Mouse (Mus musculus): ENCODE measurements around the gene Slc10a1. TPM values are rescaled to one million over a fixed set of nuclear protein-coding genes. Genes with fewer than 3 reads are reported as not detected.

The Slc10a1 gene
- total and polyA plus RNA-seq, 2 experiments from 2014 or later: not detected

DNA sequence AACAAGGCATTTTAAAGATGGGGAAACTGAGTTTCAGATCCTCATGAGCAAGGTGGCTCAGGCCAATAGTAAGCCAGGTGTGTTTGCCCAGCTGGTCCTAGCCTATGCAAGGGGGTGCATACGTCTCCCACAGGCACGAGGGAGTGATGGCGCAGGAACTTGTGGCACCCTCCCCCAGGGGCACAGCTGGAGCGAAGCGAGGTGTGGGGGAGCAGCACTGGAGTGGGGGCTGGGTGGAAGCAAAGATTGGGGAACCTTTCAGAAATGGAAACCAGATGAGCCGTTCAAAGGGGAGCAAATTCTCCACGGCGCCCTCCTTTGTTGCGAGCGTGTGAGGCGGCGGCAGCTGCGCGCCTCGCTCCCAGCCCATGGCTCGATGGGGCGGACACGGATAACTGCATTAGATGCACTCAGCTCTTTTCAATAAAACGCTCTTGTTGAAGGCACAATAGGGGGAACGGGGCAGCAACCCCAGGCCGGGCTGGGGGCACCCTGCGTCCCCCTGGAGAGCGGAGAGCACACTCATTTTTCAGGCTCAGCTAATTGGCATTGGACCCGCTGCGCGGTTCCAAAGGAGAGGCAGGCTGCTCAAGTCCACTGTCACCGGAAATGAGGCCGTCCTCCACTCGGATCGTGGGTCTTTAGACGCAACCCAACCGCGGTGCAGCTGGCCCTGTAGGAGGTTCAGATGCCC lies 30.2 kb upstream of the Slc10a1 start:
- 0 out of 2 replicates have a peak overlapping the region, but pooled peaks have one; percentile 21 for H3K27ac ChIP-seq (ENCODE audit: low read depth, low read length)
- ATAC-seq: peak; percentile 61
- TF ChIP-seq CTCF (IDR thresholded peaks at IDR 0.05; ENCODE audit: low read depth): no peak

DNA sequence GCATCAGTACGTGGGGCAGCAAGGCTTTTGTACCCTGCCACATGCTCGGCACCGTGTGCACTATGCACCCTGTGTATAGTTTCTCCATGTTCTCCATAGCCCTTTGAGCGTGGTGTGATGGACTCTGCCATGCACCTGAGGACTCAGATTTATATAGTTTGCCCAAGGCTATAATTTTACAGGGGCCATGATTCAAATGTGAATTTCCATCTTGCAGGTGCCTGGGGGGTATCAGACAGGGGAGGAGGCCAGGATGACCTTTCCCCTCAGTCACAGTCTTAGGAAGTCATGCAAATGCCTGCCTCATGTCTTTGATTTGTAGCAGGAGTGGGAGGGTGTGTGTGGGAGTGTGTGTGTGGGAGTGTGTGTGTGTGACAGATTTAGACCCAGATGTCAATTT lies 29.1 kb upstream of the Slc10a1 start:
- ATAC-seq: no peak
- no peak overlapping the region for H3K9ac ChIP-seq
- WGBS: 81% methylated on average over 4 of the region's 4 CpGs
- peaks cover 4% of the 10 kb centered on the region; the same call in 1 of the 2 replicates for H3K9me3 ChIP-seq (ENCODE audit: low read length)
- H3K27ac ChIP-seq (ENCODE audit: low read depth, low read length): no peak overlapping the region
- DNase-seq: no peak
- no peak for TF ChIP-seq CTCF (IDR thresholded peaks at IDR 0.05; ENCODE audit: low read depth)
- H3K27me3 ChIP-seq (ENCODE audit: insufficient read depth, low read length): no peaks in the 10 kb centered on the region; the same call in 1 of the 2 replicates
- H3K4me1 ChIP-seq (ENCODE audit: insufficient read depth): no peaks in the 10 kb centered on the region
- no peak overlapping the region for H3K4me2 ChIP-seq (ENCODE audit: low read depth)
- no peaks in the 10 kb centered on the region for H3K36me3 ChIP-seq (ENCODE audit: insufficient read depth)
- no peak overlapping the region for H3K4me3 ChIP-seq (ENCODE audit: low read depth, low read length)

More for the DNA sequence above, 30.2 kb upstream of the Slc10a1 start:
- 4% methylated on average over 33 of the region's 33 CpGs for WGBS
- Histone ChIP-seq H3K9me3 (ENCODE audit: low read length) (peaks cover 4% of the 10 kb centered on the region; the same call in 1 of the 2 replicates), H3K4me1 (ENCODE audit: insufficient read depth) (no peaks in the 10 kb centered on the region), H3K27me3 (ENCODE audit: insufficient read depth, low read length) (no peaks in the 10 kb centered on the region; the same call in 1 of the 2 replicates), H3K36me3 (ENCODE audit: insufficient read depth) (no peaks in the 10 kb centered on the region), H3K4me2 (ENCODE audit: low read depth) (peak overlapping the region; percentile 41), H3K9ac (peak overlapping the region; percentile 28), H3K4me3 (ENCODE audit: low read depth, low read length) (peak overlapping the region; percentile 24)
- DNase-seq: peak; percentile 35

DNA sequence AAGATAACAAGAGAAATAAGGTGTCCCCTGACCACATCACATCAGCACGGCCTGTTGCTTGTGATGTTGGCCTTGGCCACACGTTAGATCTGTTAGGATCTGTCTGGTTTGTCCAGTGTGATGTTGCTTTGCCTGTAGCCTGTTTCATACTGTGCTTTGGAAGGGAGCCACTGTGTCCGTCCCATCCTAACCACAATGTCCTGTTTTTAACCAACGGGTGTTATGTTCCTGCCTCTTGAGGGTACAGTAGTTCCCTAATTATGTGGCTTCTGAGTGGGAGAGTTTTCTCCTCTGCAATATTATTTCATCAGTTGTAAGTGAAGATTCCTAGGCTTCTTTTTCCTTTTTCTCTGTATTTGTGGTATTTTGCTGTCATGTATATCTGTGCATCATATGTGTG lies 26.8 kb upstream of the Slc10a1 start:
- ATAC-seq (no peak), DNase-seq (no peak)
- H3K36me3 ChIP-seq (ENCODE audit: insufficient read depth): no peaks in the 10 kb centered on the region
- no peaks in the 10 kb centered on the region for H3K4me1 ChIP-seq (ENCODE audit: insufficient read depth)
- no peak overlapping the region for H3K4me3 ChIP-seq (ENCODE audit: low read depth, low read length)
- no peak overlapping the region for H3K4me2 ChIP-seq (ENCODE audit: low read depth)
- H3K27me3 ChIP-seq (ENCODE audit: insufficient read depth, low read length): no peaks in the 10 kb centered on the region; the same call in 1 of the 2 replicates
- no peak overlapping the region for H3K9ac ChIP-seq
- peaks cover 4% of the 10 kb centered on the region; the same call in 1 of the 2 replicates for H3K9me3 ChIP-seq (ENCODE audit: low read length)
- no peak for TF ChIP-seq CTCF (IDR thresholded peaks at IDR 0.05; ENCODE audit: low read depth)
- 92% methylated on average over 4 of the region's 4 CpGs for WGBS
- no peak overlapping the region for H3K27ac ChIP-seq (ENCODE audit: low read depth, low read length)

DNA sequence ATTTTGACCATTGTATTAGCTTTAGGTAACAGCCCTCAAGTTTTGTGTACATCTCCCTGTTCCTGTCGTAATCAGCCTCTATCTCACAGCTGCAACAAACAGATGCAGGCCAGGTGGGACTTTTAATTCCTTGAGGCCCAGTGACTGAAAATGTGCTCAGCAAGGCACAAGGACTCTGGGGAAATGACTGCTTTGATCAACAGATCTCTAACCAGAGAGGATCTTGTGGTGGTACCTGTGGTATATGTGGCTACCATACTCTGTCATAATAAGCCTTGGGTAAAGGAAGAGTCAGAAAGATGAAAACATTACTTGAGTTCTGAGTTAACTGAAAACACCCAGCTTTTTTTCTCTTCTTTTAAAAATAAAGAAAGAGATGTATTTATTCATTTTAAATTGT lies 25.3 kb upstream of the Slc10a1 start:
- Histone ChIP-seq H3K4me3 (ENCODE audit: low read depth, low read length) (no peak overlapping the region), H3K4me1 (ENCODE audit: insufficient read depth) (no peaks in the 10 kb centered on the region), H3K27me3 (ENCODE audit: insufficient read depth, low read length) (no peaks in the 10 kb centered on the region), H3K9ac (no peak overlapping the region), H3K4me2 (ENCODE audit: low read depth) (no peak overlapping the region), H3K9me3 (ENCODE audit: low read length) (peaks cover 4% of the 10 kb centered on the region; the same call in 1 of the 2 replicates), H3K36me3 (ENCODE audit: insufficient read depth) (no peaks in the 10 kb centered on the region), H3K27ac (ENCODE audit: low read depth, low read length) (no peak overlapping the region)
- TF ChIP-seq CTCF (IDR thresholded peaks at IDR 0.05; ENCODE audit: low read depth): no peak
- DNase-seq (no peak), ATAC-seq (no peak)
- 80% methylated on average over 1 of the region's 1 CpGs for whole genome bisulfite sequencing

DNA sequence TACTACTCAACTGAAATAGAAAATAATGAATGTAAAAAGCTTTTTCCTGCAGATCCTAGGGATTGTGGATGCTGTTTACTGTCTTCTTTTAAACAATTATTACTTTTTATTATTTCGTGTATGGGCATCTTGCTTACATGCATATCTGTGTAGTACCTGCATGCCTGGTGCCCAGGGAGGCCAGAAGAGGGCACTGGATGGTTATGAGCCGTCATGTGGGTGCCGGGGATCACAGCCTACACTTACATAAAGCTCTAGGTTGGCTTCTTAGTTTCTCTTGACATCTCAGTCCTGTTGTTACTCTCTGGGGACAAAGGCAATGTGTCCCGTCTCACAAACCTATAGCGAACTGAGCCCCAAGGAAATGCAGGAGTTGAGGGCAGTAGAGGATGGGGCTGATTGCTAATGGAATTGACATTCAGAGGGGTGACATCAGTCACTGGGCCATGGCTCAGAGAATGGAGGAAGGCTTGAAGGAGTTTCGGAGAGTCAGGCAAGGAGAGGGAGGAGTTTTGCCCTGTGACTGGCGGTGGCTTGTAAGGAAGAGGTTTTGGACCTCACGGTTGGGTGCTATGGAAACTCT lies 24.1 kb upstream of the Slc10a1 start:
- Histone ChIP-seq H3K4me3 (ENCODE audit: low read depth, low read length) (no peak overlapping the region), H3K4me2 (ENCODE audit: low read depth) (no peak overlapping the region), H3K27me3 (ENCODE audit: insufficient read depth, low read length) (no peaks in the 10 kb centered on the region), H3K9me3 (ENCODE audit: low read length) (peaks cover 4% of the 10 kb centered on the region; the same call in 1 of the 2 replicates), H3K36me3 (ENCODE audit: insufficient read depth) (no peaks in the 10 kb centered on the region), H3K4me1 (ENCODE audit: insufficient read depth) (no peaks in the 10 kb centered on the region), H3K9ac (no peak overlapping the region), H3K27ac (ENCODE audit: low read depth, low read length) (no peak overlapping the region)
- 79% methylated on average over 8 of the region's 8 CpGs for WGBS
- DNase-seq: no peak
- no peak for ATAC-seq
- peak; percentile 37 for TF ChIP-seq CTCF (IDR thresholded peaks at IDR 0.05; ENCODE audit: low read depth)

DNA sequence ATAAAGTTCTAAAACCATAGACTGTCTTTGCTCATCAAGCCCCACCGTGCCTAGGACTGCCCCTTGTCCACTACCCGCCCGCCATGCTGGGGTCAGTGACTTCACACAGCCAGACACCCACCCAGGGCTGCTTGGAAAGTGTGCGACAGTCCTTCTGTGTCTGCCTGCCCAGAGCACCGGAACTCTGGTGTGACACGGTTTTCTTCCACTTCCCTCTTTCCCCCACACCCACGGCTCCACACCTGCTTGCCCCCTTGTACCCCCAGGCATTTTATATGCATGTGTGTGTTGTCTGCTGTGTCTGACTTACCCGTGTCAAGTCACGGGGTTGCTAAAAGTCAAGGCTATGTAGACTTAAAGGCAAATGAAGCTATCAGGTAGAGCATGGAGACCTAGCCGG lies 23.3 kb upstream of the Slc10a1 start:
- ATAC-seq (no peak), DNase-seq (no peak)
- no peak overlapping the region for H3K9ac ChIP-seq
- no peaks in the 10 kb centered on the region for H3K4me1 ChIP-seq (ENCODE audit: insufficient read depth)
- no peak overlapping the region for H3K4me2 ChIP-seq (ENCODE audit: low read depth)
- H3K27ac ChIP-seq (ENCODE audit: low read depth, low read length): no peak overlapping the region
- H3K9me3 ChIP-seq (ENCODE audit: low read length): peaks cover 4% of the 10 kb centered on the region; the same call in 1 of the 2 replicates
- H3K27me3 ChIP-seq (ENCODE audit: insufficient read depth, low read length): no peaks in the 10 kb centered on the region
- WGBS: 84% methylated on average over 10 of the region's 10 CpGs
- no peaks in the 10 kb centered on the region for H3K36me3 ChIP-seq (ENCODE audit: insufficient read depth)
- no peak for TF ChIP-seq CTCF (IDR thresholded peaks at IDR 0.05; ENCODE audit: low read depth)
- H3K4me3 ChIP-seq (ENCODE audit: low read depth, low read length): no peak overlapping the region

DNA sequence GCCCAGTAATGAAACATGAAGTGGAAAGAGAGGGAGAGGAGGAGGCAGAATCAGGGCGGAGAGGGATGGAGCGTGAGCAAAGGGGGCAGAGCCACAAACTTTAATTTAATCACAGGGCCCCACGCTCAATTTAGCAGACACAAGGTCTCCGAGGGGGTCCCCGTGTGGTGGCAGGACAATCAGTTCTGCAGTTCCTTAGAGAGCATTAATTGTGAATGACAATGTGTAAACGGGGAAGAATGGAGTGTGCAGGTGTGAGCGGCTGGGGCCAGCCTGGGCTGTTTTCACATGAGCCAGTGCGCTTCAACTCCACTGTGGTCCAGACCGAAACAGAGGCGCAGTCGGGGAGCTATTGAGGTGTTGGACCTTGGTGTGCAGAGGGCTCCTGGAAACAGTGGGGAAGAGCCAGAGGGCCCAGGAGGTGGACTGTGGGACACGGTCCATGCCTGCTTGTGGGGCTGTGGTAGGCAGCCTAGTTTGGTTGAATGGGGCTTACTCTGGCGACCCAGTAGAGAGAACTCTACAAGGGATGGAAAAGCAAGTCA lies 22.5 kb upstream of the Slc10a1 start:
- Histone ChIP-seq H3K9me3 (ENCODE audit: low read length) (peaks cover 3% of the 10 kb centered on the region; the same call in 1 of the 2 replicates), H3K36me3 (ENCODE audit: insufficient read depth) (no peaks in the 10 kb centered on the region), H3K9ac (no peak overlapping the region), H3K4me2 (ENCODE audit: low read depth) (no peak overlapping the region), H3K4me3 (ENCODE audit: low read depth, low read length) (no peak overlapping the region), H3K4me1 (ENCODE audit: insufficient read depth) (no peaks in the 10 kb centered on the region), H3K27me3 (ENCODE audit: insufficient read depth, low read length) (no peaks in the 10 kb centered on the region), H3K27ac (ENCODE audit: low read depth, low read length) (no peak overlapping the region)
- DNase-seq (no peak), ATAC-seq (no peak)
- no peak for TF ChIP-seq CTCF (IDR thresholded peaks at IDR 0.05; ENCODE audit: low read depth)
- WGBS: 31% methylated on average over 13 of the region's 13 CpGs

All from forebrain, postnatal 0 days (tissue).